Mouse (Mus musculus) ES-E14 (cell line): ENCODE results near the gene Mcts2. TPM values are rescaled to one million over a fixed set of nuclear protein-coding genes. Genes with fewer than 3 reads are reported as not detected.

Experiments used
- DNase-seq: peaks from one replicate; pipeline ENCODE4 v3.0.0-alpha.2; 2013; ENCODE audit warnings: low read depth, low spot score
- H3K27ac ChIP-seq: 2 replicates; pipeline ENCODE4 v1.5.1; 2012; ENCODE audit warnings: low read depth, mild to moderate bottlenecking, low read length, moderate library complexity, mixed read lengths; ENCODE audit not compliant: poor library complexity, insufficient read depth, severe bottlenecking
- H3K36me3 ChIP-seq: 2 replicates; pipeline ENCODE4 v1.6.1; 2012; ENCODE audit warnings: mild to moderate bottlenecking, low read length, moderate library complexity, mixed read lengths; ENCODE audit not compliant: control insufficient read depth, poor library complexity, insufficient read depth, severe bottlenecking
- H3K4me1 ChIP-seq, 2 experiments: fragments of 150-350 bp in 1 of 2; sonication (generic) in 1 of 2; 2 replicates each; pipeline ENCODE4 v1.6.1; 2012; ENCODE audit warnings: low read length in 2 of 2, mild to moderate bottlenecking in 1 of 2, mixed read lengths in 1 of 2; ENCODE audit not compliant: control insufficient read depth in 2 of 2, insufficient read depth in 2 of 2, poor library complexity in 1 of 2
- H3K4me3 ChIP-seq, 2 experiments: fragments of 150-350 bp in 1 of 2; sonication (generic) in 1 of 2; 2 replicates each; pipeline ENCODE4 v1.5.1; 2012; ENCODE audit warnings: low read length in 2 of 2, low read depth in 1 of 2, mild to moderate bottlenecking in 1 of 2, mixed read lengths in 1 of 2; ENCODE audit not compliant: insufficient read depth in 1 of 2, poor library complexity in 1 of 2, severe bottlenecking in 1 of 2
- H3K9ac ChIP-seq: 2 replicates; pipeline ENCODE4 v1.6.1; 2012; ENCODE audit warnings: low read depth, mild to moderate bottlenecking, low read length, mixed read lengths; ENCODE audit not compliant: poor library complexity, insufficient read depth, severe bottlenecking
- H3K9me3 ChIP-seq: fragments of 150-350 bp; sonication (generic); 2 replicates; pipeline ENCODE4 v1.6.1; 2012; ENCODE audit warnings: low read depth, mild to moderate bottlenecking, low read length; ENCODE audit not compliant: control insufficient read depth, insufficient read depth
- CHD2 ChIP-seq: IDR thresholded peaks from 2 replicates; pipeline ENCODE4 v1.6.1; 2014; ENCODE audit warnings: mild to moderate bottlenecking, low read depth, low read length, inconsistent platforms
- HCFC1 ChIP-seq: IDR thresholded peaks from 2 replicates; pipeline ENCODE4 v1.6.1; 2012; ENCODE audit warnings: low read length, inconsistent platforms, borderline replicate concordance; ENCODE audit not compliant: insufficient read depth
- MAFK ChIP-seq: IDR thresholded peaks from 2 replicates; pipeline ENCODE4 v1.6.1; 2014; ENCODE audit warnings: mild to moderate bottlenecking, low read depth, low read length, inconsistent platforms; ENCODE audit not compliant: insufficient read depth
- ZC3H11A ChIP-seq: IDR thresholded peaks from 2 replicates; pipeline ENCODE4 v1.6.1; 2012; ENCODE audit warnings: low read depth, mild to moderate bottlenecking, inconsistent platforms, low read length, borderline replicate concordance
- ZNF384 ChIP-seq: IDR thresholded peaks from 2 replicates; pipeline ENCODE4 v1.6.1; 2012; ENCODE audit warnings: low read depth, low read length, inconsistent platforms
- in situ Hi-C, 2 experiments: fragments of 600-800 bp; cut with MboI; formaldehyde crosslinking; loops; one replicate each; pipeline ENCODE4 v1.15.1; 2025; ENCODE audit warnings: low sequenced_read_pairs in 2 of 2, inconsistent platforms in 1 of 2; ENCODE audit not compliant: unreplicated experiment in 2 of 2
- total RNA-seq: library from RNA; depleted of rRNA; stranded (reverse); fragments of 300-350 nt; gene quantifications from 2 replicates; pipeline ENCODE4 v1.2.3, GENCODE M21; 2012

Gene Mcts2
- total RNA-seq, 1 experiment, result 87.4 TPM

DNA sequence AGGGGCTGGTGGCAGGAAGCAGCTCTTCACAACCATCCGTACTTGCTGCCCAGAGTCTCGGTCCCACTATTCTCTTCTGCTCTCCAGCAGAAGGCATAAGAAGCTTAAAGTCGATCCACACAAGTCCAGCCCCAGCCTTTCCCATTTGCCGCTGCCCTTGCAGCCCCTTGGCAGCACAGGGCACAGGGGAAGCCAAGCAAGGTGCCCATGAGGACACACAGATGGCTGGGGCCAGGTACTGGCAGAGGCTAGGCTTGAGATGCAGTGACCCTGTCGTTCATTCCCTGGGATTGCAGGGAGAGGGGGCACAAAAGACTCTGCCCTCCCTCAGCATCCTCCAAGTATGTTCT is 17.4 kb downstream of the Mcts2 start:
- peaks cover 10 to 37% of the 10 kb centered on the region in 2 experiments; a peak in 3 of 4 replicates for H3K4me1 ChIP-seq
- no peak overlapping the region; the same call in 1 of the 2 replicates for H3K9ac ChIP-seq
- H3K36me3 ChIP-seq, result peaks cover 31% of the 10 kb centered on the region; the same call in 1 of the 2 replicates
- in situ Hi-C loops, result loop anchor here in 1 of 2 experiments (5.0 kb wide), 1 partner anchor 33 kb away; the partner anchor contains the start of gene Id1
- DNase-seq, result no peak
- no peaks in the 10 kb centered on the region for H3K9me3 ChIP-seq
- TF ChIP-seq MAFK (no peak), ZNF384 (no peak), CHD2 (no peak), HCFC1 (no peak), ZC3H11A (no peak)
- no peak overlapping the region for H3K27ac ChIP-seq
- peak overlapping the region in 1 of 2 experiments; percentile 34; a peak in 3 of 4 replicates for H3K4me3 ChIP-seq

DNA sequence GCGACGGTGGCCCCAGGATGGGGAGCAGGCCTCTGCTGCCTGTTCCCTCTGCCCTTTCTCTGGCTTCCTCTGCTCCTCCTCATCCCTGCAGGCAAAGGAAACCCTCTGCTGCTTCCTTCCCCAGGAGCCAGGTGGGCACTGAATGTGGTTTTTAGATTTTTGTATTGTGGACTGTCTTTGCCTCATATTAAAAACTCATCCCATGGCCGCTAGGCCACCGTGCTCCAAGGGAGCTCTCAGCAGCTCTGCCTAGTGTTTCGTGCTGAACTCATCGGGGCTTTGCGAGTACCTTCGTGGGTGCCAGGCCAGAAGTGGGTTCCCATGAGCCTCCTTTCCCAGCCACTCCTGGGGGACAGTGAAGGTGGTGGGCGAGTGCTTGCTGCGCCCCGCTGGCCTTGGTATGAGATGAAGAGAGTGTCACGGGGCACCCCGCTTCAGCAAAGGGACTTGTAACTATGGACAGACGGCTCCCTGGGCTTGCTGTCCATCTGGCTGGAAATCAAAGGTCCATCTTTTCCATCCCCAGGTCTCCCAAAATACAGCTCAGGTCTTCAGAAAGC is 18.1 kb downstream of the Mcts2 start:
- no peak overlapping the region for H3K4me3 ChIP-seq
- peaks cover 30% of the 10 kb centered on the region; the same call in 1 of the 2 replicates for H3K36me3 ChIP-seq
- H3K4me1 ChIP-seq, result peaks cover 9 to 36% of the 10 kb centered on the region in 2 experiments; a peak in 3 of 4 replicates
- no peaks in the 10 kb centered on the region for H3K9me3 ChIP-seq
- no peak overlapping the region for H3K9ac ChIP-seq
- no peak for DNase-seq
- in situ Hi-C loops, result loop anchor here in 1 of 2 experiments (5.0 kb wide), 1 partner anchor 32 kb away; the partner anchor contains the start of gene Id1
- TF ChIP-seq HCFC1 (no peak), MAFK (no peak), ZNF384 (no peak), ZC3H11A (no peak), CHD2 (no peak)
- H3K27ac ChIP-seq, result no peak overlapping the region

DNA sequence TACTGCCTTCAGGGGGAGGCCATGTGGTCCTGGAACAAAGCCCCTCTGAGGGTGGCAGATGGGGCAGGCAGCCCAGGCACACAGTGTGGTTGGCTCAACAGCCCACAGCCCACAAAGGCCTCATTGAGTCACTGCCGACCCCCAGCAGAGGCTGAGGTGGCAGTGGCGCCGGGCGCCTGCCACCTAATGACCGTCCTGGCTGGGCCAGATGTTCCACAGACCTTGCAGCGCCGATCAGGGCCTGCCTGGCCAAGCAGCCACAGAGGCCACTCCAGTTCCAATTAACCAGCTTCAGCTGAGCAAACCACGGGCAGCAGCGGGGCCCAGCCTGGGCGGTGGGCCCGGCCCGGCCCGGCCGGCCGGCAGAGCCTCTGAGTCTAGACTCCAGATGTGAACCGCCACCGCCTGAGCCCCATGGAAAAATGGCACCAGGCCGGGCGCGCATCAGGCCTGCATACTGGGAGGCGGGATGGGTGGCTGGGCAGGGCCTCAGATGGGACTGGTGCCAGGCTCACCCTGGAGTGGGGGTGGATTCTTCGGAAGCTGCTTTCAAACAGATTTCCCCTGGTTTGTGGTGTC is 19.2 kb downstream of the Mcts2 start:
- no peak for DNase-seq
- in situ Hi-C loops, result no loop called here
- no peaks in the 10 kb centered on the region for H3K9me3 ChIP-seq
- H3K27ac ChIP-seq, result no peak overlapping the region
- peaks cover 9 to 28% of the 10 kb centered on the region in 2 experiments for H3K4me1 ChIP-seq
- peak overlapping the region; percentile 44 to 49 for H3K4me3 ChIP-seq
- H3K9ac ChIP-seq, result peak overlapping the region; percentile 45; the same call in 1 of the 2 replicates
- no peak for TF ChIP-seq CHD2
- TF ChIP-seq ZC3H11A, result no peak
- TF ChIP-seq ZNF384, result no peak
- no peak for TF ChIP-seq HCFC1
- no peak for TF ChIP-seq MAFK
- peaks cover 26% of the 10 kb centered on the region; the same call in 1 of the 2 replicates for H3K36me3 ChIP-seq

DNA sequence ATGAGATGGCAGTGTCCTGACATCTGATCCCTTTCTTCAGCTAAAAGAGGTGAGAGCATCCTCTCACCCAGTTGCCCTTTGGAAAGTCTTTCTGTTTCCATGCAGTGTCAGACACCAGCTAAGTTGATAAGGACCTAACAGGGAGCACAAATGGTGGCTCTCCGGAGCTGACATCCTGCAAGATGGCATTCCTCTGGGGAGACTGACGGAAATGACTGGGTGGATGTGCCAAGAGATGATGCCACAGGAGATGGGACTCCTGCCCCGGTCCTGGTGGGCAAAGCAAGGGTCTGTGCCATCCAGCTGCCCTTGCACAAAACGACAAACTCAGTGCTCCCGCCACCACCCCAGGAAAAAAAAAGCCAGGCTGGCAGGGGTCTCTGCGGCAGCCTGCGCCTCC is 20.4 kb downstream of the Mcts2 start:
- Histone ChIP-seq H3K4me1 (peaks cover 9 to 28% of the 10 kb centered on the region in 2 experiments), H3K36me3 (peaks cover 19% of the 10 kb centered on the region; the same call in 1 of the 2 replicates), H3K4me3 (peak overlapping the region; percentile 35 to 63), H3K9me3 (no peaks in the 10 kb centered on the region), H3K9ac (peak overlapping the region; percentile 68), H3K27ac (peak overlapping the region; percentile 54; the same call in 1 of the 2 replicates)
- no peak for DNase-seq
- in situ Hi-C loops, result no loop called here
- TF ChIP-seq HCFC1, result no peak
